Mouse (Mus musculus): ENCODE data around the gene Kcna5.

The Kcna5 gene

DNA sequence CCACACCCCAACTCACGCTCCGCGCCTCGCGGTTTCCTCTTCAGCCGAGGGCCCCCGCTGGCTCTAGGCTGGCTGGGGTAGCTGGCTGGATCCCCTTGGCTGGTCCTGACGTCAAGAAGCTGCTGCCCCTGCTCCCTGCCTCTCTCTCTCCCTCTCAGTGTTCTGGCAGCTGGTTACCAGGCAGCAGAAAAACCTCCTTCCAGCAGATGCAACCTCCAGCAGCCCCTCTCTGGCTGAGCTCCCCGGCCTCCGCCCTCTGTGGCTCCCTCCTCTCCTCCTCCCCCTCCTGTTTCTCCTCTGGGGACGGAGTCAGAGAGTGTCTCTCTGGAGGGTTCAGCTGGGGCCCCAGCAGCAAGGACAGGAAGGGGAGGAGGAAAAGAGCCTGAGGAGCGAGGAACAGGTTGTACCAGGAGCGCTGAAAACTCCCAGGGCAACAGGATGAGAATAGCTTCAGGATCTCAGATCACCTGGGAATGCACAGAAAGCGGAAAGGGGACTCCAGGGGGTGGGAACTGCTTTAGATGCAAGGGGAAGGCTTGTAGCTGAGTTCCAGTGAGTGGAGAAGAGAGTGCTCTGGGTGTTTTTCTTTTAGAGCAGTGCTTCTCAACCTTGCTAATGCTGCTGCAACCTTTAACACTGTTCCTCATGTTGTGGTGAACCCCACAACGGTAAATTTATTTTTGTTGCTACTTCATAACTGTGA, at the start of gene Kcna5:
Kcna5 (minus strand) TSS at position 205 of the 703 bp plus-strand sequence.
- no peak for DNase-seq

DNA sequence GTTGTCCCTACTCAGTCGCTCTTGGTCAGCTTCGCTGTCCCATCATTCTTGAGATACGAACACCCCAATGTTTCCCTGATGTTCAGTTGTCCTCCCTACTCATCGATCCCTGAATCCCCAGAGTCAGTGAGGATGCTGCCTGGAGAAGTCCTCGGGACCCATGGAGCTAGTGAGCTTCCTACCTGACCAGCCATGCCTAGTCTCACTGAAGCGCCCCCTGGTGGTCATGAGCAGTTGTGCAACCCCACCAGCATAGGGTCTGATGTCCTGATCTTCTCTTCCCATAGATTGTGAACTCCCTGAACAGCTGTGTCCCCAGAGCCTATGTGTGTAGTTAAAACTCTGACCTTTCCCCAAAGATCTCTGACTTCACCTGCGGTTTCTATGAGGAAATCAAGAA, 47.9 kb upstream of the Kcna5 start:
- peak; percentile 10 to 14 for DNase-seq

DNA sequence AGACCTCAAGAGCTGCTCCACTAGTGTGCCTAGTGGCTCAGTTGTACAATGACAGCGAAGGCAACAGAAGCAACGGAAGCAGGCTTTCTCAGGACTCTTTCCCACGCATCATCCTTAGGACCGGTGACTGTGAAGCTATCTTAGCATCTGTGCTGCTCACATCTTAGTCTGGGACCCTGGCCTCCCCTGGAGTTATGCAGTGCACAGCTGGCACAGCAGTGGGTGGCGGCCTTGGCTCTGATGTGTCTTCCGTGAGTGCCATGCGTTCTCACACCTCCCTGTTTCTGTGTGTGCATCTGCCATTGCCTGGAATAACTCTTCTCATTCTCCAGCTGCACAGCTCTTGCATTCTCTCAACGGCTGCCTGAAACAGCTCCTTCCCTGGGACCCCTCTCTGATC, 46.4 kb upstream of the Kcna5 start:
- DNase-seq: no peak

DNA sequence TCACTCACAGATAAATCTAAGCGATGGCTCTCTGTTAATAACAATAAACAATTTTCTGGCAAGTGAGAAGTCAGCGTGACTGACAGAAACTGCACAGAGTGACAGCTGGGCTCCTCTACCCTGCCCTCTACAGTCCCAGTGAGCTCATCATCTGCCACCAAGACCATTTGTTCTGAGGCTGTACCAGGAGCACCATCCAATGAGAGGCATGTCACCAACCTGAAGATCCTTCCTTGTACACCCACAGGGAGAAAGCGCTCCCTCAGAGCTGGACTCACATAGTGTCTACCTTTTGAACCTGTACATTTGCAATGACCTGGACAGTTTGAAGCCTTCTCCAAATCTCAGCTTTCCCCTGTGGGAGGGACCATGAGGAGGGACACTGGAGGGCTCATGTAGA, 45.4 kb upstream of the Kcna5 start:
- no peak for DNase-seq

DNA sequence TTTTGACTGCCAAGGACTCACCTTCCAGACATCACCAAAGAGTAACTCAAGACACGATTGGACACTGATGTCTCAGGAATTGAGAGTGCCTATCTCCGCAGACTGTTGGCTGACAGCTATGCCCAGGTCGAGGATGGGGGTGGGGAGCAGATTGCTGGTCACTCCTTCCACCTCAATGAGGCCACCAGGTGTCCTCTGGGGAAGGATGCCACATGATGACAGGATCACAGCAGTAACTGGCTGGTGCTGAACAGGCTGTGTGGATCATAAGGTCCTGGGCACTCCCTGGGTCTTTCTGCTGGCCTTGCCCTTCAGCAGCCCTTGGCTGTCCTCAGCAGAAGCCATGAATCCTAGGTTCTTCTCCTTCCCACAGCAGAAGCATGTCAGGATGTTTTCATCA, 42.2 kb upstream of the Kcna5 start:
- no peak for DNase-seq

DNA sequence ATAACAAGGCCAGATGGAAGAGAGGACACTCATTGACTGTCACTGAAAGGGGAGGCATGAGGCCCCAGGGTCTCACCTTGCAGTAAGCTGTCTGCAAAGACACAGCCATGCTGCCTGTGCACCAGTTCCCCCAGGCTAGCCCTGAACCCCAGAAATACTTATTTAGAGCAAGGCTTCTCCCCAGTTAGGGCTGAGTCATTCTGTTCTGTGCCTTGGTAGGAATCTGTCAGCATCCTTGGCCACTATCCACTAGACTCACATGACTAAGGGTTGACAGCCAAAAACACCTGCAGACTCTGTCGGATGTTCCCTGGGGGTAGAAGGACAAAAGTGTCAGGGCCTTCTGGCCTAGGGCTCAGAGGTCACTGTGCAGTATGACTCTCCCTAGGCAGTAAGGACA, 41.4 kb upstream of the Kcna5 start:
- DNase-seq: no peak

DNA sequence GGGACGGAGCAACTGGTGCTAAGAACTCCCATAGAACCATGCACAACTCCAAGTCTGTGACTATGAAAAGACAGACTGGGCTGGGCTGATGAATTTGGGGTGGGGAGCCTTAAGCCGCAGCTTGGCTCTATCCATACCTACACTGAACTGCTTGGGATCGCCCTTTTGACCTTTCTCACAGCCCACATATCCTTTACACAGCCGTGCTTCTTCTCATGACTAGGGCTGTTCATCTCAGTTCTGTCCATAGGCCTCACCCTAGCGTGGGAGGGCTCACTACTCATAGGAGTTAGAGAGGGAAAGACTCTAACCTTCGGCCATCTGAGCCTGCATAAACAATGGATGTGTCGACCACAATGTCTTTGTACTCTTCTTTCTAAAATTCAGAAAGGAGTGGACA, 39.6 kb upstream of the Kcna5 start:
- no peak for DNase-seq

DNA sequence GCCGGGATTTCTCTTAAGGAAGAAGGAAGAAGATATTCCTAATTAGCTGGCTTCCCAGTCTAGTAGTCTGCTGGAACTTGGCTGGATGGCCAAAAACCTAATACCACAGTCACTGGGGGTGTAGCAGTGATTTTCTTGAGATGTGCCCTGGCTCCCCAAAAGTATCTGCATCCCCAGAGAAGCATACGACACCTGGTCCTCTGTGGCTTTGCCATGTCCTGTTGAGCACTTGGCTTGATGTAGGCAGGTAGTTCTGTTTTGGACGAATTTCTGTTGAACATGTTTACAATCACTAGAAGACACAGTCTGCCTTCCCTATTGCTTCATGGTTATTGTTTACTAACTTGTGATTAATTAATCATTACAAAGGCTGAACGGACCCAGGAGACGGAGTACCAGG, 37.8 kb upstream of the Kcna5 start:
- DNase-seq: no peak

DNA sequence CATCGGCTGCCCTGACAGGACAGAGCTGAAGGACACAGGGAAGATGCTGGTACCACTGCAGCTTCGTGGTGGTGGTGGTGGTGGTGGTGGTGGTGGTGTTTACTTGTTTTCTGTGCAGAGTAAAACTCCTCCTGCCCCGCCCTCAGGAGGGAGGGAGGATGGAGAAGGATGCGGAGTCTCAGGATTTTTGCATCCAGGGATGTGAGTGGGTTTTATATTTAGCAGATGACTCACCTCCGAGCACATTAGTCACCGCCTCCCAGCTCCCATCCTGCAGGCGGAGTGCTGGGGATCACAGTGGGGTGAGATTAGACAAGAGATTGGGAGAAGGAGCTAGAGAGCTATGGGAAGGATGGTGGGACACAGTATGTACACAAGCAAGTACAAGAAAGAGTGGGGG, 34.6 kb upstream of the Kcna5 start:
- DNase-seq: no peak

DNA sequence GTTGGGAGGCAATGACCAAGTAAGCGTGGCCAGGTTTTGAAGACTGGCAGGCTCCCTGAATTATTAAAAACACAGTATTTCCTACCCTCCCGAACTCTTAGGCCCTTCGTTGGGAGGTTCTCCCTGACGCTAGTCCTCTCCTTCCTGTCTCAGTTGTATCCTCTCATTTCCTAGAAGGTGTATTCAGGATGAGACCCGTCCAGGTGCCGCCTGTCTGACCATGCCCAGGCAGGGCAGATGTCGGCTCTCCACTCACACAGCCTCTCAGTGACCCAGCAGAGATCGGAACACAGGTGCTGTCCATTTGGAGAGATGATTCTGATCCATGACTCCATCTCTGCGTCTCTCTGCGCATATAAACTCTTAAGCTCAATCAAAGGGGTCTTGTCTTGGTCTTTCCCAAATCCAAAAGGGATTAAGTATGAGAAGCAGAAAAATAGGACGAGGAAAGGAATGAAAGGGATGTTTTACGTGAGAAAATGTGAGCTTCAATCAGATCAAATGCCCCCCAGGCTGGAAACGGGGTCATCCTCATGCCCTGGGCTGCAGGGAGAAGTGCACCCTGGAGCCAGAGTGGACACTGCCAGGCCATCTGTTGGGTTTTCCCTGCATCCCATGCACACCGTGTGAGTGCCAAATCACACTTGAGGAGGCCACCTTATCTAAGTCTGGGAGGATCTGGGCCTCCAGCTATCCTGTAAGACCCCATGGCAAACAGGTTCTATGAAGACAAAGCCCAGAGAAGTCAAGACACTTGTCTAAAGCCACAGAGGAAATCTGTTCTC, 33.0 kb upstream of the Kcna5 start:
- DNase-seq: no peak

DNA sequence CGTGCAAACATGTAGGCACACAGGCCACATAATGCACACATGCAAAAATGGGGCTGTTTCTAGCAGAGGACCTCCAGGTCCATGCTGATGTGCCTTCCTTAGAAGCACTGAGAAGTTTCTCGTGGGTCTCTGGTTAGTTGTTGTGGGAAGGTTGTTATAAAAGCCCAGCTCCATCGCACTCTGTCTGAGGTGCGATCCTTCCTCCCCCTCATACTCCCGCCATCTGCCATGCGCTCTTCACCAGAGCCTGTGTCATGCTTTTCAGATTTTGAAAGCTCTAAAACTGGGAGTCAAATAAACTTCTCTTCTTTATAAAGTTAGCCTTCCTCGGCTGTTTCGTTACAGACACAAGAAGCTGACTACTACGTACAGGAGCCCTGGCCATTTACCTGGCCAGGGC, 32.1 kb upstream of the Kcna5 start:
- DNase-seq: no peak

DNA sequence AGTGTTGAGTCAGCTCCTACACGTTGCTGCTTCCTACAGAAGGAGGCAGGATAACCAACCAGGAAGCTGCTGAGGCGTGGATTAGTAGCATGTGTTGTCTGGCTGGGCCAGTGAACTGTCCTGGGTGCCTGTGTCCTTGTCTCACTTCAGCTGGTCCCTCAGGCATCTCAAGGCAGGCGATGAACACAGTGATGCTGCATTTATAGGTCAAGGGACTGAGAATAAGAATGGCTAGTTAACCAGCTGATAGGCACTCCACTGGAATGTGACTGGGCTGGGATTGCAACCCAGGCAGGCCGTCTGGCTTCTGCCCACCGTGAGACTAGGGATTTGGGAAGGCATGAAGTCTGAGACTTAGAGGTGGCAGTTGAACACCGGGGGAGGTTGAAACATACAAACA, 29.2 kb upstream of the Kcna5 start:
- no peak for DNase-seq

DNA sequence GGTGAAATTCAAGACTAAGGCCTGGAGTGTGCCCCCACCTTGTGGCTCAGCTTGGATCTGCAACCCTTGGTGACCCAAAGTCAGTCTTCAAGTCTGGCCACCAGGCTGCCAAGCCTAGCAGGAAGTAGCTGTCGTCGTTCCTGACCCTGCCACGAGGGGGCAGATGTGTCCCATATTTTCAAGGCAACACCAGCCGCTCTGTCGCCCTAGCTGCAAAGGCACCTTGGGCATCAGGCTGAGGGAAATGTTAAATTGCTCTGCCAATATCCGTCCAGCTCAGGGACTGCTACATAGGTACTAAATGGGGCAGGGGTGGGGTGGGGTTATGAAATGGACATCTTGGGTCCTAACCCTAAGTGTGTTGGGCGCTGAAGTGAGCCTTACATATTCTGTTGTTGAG, 28.7 kb upstream of the Kcna5 start:
- DNase-seq: peak; percentile 45 to 54

DNA sequence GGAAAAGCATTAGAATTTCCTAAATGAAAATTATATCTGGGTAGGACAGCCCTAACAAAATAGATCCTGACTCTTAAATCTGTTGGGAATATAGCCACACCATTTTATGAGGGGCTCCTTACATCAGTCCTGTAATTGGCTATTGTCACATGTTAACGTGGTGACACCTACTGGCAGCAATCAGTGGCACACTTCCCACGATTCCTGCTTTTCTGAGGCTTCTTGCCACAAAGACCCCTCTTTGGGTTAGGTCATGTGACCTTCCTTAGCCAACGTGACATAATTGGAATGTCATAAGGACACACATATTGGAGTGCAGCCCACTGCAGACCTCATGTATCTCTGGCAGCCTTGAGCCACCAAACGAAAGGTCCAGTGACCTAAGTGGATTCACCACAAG, 26.5 kb upstream of the Kcna5 start:
- DNase-seq: no peak

DNA sequence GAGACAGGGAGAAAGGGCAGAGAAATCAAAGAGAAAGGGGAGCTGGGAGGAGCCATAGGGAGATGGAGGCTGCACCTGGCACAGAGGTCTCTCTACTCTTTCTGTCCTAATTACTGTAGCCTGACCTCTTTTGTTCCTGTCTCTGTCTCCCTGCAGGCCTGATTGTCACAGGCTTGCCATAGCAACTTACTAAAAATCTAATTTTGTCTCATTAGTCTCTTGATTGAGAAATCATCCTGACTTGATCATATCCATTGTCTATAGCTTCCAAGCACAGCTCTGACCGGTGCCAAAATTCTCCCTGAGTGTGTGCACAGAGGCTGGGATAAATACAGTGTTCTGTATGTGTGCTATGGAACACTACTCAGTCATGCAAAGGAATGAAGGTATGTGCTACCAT, 25.5 kb upstream of the Kcna5 start:
- no peak for DNase-seq

DNA sequence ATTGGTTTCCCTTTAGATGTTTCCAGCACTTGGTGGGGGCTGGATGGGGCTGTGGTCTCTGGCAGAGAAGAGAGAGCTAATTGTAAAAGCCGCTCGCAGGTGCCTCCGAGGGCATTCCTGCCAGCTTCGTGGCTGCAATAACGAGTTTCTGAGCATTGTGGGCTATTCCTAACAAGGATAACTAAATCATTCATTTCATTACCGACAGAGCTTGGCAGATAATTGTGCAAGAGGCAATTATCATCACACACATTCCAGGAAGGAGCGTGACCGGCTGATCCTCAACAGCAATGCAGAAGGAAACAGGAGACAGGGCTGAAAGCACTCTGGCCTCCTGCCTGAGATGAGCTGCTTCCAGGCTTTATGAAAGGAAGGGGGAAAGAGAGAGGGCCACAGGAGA, 24.8 kb upstream of the Kcna5 start:
- DNase-seq: no peak

DNA sequence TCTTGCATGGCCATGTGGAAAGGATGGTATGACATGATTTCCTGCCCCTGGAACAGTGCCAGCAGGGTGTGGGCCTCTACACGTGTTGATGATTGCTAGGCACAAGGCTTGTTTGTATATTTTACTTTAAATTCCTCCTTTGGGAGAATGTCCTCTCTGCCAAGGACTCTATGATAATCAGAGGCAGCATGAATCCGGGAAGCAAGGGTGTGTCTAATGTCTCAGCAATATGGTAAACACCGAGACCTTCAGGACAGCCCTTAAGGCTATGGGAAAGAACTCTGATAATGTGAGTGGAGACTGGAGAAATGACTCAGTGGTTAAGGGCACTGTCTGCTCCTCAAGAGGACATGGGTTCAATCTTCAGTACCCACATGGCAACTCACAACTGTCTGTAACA, 23.1 kb upstream of the Kcna5 start:
- DNase-seq: no peak

DNA sequence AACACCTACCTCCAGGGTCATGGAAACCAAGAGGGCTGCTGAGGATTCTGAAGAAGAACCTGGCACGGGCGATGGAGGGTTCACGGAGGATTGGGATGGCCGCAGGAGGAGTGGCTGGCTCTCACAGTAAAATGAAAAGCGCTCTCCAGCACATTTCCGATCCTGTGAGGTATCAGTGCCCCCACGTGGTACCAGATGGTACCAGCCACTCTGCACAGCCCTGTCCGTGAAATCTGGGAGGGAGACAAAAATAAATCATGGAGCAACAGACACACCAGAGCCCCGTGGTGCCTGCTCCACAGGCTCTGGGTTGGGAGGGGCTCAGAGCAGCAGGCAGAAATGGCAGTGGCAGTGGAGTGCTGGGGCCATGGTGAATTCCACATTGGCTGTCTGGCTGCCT, 18.6 kb upstream of the Kcna5 start:
- no peak for DNase-seq

DNA sequence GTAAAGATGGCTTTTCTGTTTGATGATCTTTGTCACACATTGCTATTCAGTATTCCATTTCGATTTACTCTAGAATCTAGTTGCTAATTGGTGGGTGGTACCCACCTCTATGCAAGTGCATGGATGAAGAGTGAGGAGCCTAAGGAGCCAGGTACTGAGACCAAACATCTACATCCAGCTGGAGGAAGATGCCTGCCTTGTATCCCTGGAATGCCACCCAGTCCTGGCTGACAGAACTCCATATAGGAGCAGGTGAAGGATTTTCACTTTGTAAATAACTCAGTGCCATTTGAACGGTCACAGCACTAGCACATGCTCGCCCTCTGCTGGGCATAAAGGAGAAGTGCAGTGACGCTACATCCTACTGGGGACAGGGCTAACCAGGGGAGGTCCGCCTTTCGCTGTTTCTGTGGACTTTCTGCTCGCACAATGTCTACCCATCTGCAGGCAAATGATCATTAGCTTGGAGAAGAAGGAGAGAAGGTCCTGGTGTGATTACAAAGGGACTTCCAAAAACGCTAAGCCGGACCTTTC, 16.7 kb upstream of the Kcna5 start:
- peak; percentile 5 to 15 for DNase-seq

DNA sequence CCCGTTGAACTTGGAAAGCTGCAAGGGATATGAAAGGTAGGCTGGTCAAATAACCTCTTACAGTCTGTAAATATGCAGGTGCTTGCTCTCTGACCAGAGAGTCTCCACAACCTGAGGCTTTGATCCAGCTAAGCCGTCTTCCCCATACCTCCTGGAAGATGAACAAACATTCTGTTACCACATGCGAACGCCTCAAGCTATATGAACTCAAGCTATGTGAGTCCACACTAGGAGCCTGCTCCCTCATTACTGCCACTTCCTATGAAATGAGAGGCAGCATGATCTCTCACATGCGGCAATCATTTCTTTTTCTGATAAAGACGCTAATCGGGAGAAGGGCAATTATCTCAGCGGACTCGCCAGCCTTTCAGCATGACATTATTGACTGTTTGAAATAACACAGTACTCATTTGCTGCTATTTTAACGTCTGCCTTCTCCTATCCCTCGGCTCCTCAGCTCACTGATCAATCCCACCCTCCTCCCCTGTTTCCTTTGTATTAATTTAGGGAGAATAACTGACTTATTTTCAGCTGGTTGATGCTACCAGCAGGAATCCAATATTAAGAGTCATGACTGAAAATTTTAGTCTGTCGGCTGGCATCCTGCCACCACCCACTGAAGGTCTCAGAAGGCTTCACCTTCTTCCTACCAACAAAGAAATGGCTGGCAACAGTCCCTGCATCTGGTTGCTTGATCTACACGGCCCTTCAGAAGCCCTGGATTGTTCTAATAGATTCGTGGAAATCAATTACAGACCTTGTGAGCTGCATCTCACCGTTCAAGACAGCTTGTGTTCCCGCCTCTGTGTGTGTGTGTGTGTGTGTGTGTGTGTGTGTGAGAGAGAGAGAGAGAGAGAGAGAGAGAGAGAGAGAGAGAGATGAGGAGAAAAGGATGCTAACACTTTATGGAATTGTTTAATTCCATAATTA, 9.2 kb upstream of the Kcna5 start:
- DNase-seq: no peak

DNA sequence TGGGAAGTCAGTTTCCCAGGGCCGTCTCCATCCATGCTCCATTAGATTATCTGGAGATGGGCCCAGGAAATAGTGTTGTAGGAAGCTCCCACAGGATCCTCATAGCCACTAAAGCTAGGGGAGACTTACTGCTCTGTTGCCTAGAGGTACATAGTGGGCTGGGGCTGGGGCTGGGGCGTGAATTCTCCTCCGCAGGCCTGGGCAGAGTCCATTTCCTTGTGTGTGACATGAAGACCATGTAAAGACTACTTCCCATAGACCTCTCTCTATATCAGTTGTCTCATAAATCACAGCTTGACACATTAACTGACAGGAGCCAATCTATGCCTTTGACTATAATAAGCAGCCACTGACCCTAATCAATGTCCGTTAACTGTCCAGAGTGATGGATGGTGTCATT, 7.5 kb upstream of the Kcna5 start:
- no peak for DNase-seq

DNA sequence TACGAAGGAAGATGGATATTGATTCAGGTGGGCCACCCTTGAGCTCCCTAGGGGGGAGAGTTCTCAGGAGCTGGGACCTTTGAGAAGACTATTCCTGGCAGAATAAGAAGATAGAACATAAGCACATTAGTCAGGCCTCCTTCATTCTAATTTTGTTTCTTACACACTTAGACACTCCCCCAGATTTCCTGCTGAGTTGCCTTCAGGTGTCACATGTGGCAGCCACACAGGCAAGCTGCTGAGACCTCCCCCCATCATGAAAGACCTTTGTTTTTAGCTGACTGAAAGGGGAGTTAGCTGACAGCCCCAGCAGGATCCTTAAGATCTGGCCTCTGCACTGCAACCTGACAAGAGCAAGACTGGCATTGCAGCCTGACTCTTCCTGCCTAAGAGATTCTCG, 2.3 kb upstream of the Kcna5 start:
- DNase-seq: no peak

DNA sequence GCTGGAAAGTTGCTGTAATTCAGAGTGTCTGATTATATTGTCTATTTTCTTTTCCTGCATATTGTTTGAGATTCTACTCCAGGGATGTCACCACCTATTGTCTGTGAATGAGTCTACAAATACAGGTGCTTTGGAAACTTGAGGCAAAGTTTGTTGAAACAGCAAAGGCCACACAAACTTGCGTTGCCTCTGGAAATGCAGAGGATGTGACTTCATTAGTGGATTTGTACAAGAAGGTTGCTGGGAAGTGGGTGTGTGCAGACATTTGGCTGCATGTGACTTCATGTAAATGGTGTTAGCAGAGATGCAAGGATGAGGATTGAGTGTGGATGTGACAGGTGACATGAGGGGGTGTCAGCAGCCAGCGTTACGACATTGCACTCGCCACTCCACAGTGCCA, 1.7 kb upstream of the Kcna5 start:
- DNase-seq: no peak

All from lung, adult 18-20 months (tissue).